Mouse (Mus musculus) midbrain, postnatal 0 days (tissue): ENCODE measurements around the gene Fbxw17. TPM values are rescaled to one million over a fixed set of nuclear protein-coding genes. Genes with fewer than 3 reads are reported as not detected.
"Not testable (repeated sequence)": the region's sequence is repeated elsewhere in the genome, so short reads cannot be mapped to it uniquely, and the experiment has no call there.

Source experiments
- ATAC-seq: fragments of 200-750 bp; cut with Nextera tagmentation; 2 replicates; pipeline ENCODE4 v1.8.0; 2017; ENCODE audit warnings: moderate number of reproducible peaks, mild to moderate bottlenecking, moderate TSS enrichment, moderate library complexity; ENCODE audit not compliant: low FRiP score
- DNase-seq: peaks from one replicate; pipeline ENCODE4 v3.0.0-alpha.2; 2015; ENCODE audit warnings: low spot score
- H3K27ac ChIP-seq: fragments of 300-500 bp; sonication (generic); 2 replicates; pipeline ENCODE4 v1.5.1; 2014; ENCODE audit warnings: low read depth, mild to moderate bottlenecking, low read length, mixed read lengths
- H3K27me3 ChIP-seq: fragments of 300-500 bp; sonication (generic); 2 replicates; pipeline ENCODE4 v1.6.1; 2014; ENCODE audit warnings: low read length, control low read depth, mixed read lengths; ENCODE audit not compliant: insufficient read depth
- H3K36me3 ChIP-seq: fragments of 300-500 bp; sonication (generic); 2 replicates; pipeline ENCODE4 v1.6.1; 2014; ENCODE audit warnings: low read length, control low read depth, mixed read lengths; ENCODE audit not compliant: insufficient read depth
- H3K4me1 ChIP-seq: fragments of 300-500 bp; sonication (generic); 2 replicates; pipeline ENCODE4 v1.6.1; 2014; ENCODE audit warnings: mild to moderate bottlenecking, control low read depth, antibody characterized with exemption, low read length, mixed read lengths; ENCODE audit not compliant: insufficient read depth
- H3K4me2 ChIP-seq: fragments of 300-500 bp; sonication (generic); 2 replicates; pipeline ENCODE4 v1.6.1; 2014; ENCODE audit warnings: low read depth, mild to moderate bottlenecking, low read length, mixed read lengths; ENCODE audit not compliant: poor library complexity, severe bottlenecking
- H3K4me3 ChIP-seq: fragments of 300-500 bp; sonication (generic); 2 replicates; pipeline ENCODE4 v1.5.1; 2014; ENCODE audit warnings: low read depth, mild to moderate bottlenecking, low read length, moderate library complexity
- H3K9ac ChIP-seq: fragments of 300-500 bp; sonication (generic); replicated peaks from 2 replicates; pipeline ENCODE4 v1.6.1; 2014; ENCODE audit warnings: mild to moderate bottlenecking, low read length, moderate library complexity, mixed read lengths; ENCODE audit not compliant: poor library complexity, severe bottlenecking
- H3K9me3 ChIP-seq: fragments of 300-500 bp; sonication (generic); 2 replicates; pipeline ENCODE4 v1.6.1; 2016; ENCODE audit warnings: low read length, control low read depth
- CTCF ChIP-seq: IDR thresholded peaks from 2 replicates; pipeline ENCODE4 v1.5.1; 2016; ENCODE audit warnings: antibody characterized with exemption, mild to moderate bottlenecking
- WGBS: fragments of 180-500 bp; shearing (Covaris S2); extraction: QIAGEN DNeasy Blood & Tissue Kit; methylation state at CpG from one replicate; pipeline ENCODE4 v1.1.7; 2014; 5-methylcytosine and 5-hydroxymethylcytosine counted together
- polyA plus RNA-seq: library from polyadenylated mRNA; unstranded; fragments of >200 nt; fragmentation: Nextera tagmentation; extraction: Ambion mirVana; gene quantifications from 2 replicates; pipeline ENCODE4 v1.2.1, GENCODE M21; 2015
- total RNA-seq: library from RNA; depleted of rRNA; stranded (reverse); fragments of >200 nt; gene quantifications from 2 replicates; pipeline ENCODE4 v1.2.3, GENCODE M21; 2014

The Fbxw17 gene
- total and polyA plus RNA-seq, 2 experiments from 2014 or later = 29.6 to 42.5 TPM

DNA sequence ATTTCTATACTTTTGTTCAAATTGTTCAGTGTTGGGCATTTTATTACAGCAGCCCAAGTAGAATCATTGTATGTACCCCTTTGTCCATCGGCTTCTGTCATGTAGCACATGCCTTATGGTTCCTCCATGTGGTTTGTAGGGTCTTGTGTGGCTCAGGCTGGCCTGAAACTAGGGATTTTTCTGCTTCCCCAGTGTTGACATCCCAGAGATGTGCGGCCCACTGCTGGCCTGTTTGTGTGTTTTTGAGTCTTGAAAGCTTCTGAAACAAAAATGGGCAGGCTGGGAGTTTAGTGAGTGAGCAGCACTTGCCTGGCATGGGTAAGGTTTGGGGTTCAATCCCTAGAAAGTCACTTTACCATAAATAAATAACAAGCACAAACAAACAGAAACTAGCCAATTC lies 6.9 kb downstream of the Fbxw17 start:
- no peak overlapping the region for H3K27ac ChIP-seq
- TF ChIP-seq CTCF = no peak
- no peak for DNase-seq
- no peaks in the 10 kb centered on the region for H3K4me1 ChIP-seq
- peaks cover 54% of the 10 kb centered on the region for H3K36me3 ChIP-seq
- no peak overlapping the region for H3K4me3 ChIP-seq
- ATAC-seq = no peak
- no peak overlapping the region for H3K9ac ChIP-seq
- no peak overlapping the region for H3K4me2 ChIP-seq
- WGBS = 99% methylated on average over 2 of the region's 2 CpGs
- H3K27me3 ChIP-seq = no peaks in the 10 kb centered on the region
- no peaks in the 10 kb centered on the region for H3K9me3 ChIP-seq

- Histone ChIP-seq H3K4me2 (no peak overlapping the region), H3K9ac (no peak overlapping the region), H3K36me3 (peaks cover 62% of the 10 kb centered on the region), H3K27me3 (no peaks in the 10 kb centered on the region), H3K4me1 (no peaks in the 10 kb centered on the region), H3K27ac (no peak overlapping the region), H3K9me3 (no peaks in the 10 kb centered on the region), H3K4me3 (no peak overlapping the region)
- WGBS = 97% methylated on average over 4 of the region's 4 CpGs
- DNase-seq = no peak
- no peak for TF ChIP-seq CTCF
- ATAC-seq = no peak
Observed at GRCm38 (mm10) chr13:50426686-50427085, 9.0 kb downstream of the Fbxw17 start.

DNA sequence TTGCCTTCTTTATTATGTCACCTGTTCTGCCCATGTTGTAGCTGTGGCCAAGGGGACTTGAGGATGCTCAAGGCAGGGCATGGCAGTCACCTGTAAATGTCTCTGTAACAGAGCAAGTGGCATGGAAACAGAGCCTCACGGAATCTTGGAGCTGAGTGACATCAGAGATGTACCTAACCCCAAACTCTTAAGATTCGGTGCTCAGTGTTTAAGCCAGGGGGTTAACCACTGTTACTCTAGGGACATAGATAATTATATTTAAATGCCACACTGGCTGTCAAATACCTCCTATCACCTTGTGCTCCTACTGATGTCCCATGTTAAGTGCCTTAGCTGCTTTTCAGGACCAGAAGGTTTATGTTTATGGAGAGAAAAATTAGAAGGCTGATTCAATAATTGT lies 26.1 kb downstream of the Fbxw17 start, which contains the start of gene Gm47429:
TSS of gene Gm47429 (minus strand) at position 101 of the 400 bp plus-strand sequence.
- Histone ChIP-seq H3K36me3 (no peaks in the 10 kb centered on the region), H3K27ac (no peak within 1 kb of the TSS), H3K4me3 (no peak within 1 kb of the TSS), H3K9me3 (no peaks in the 10 kb centered on the region), H3K9ac (no peak within 1 kb of the TSS), H3K27me3 (no peaks in the 10 kb centered on the region), H3K4me1 (no peaks in the 10 kb centered on the region), H3K4me2 (no peak within 1 kb of the TSS)
- TF ChIP-seq CTCF = no peak
- ATAC-seq (no peak), DNase-seq (no peak)
- 94% methylated on average over 2 of the region's 2 CpGs for WGBS

- no peak overlapping the region for H3K4me2 ChIP-seq
- no peak overlapping the region for H3K9ac ChIP-seq
- no peaks in the 10 kb centered on the region for H3K9me3 ChIP-seq
- H3K27ac ChIP-seq = no peak overlapping the region
- H3K4me3 ChIP-seq = no peak overlapping the region
- no peaks in the 10 kb centered on the region for H3K36me3 ChIP-seq
- WGBS = 60% methylated on average over 4 of the region's 4 CpGs
- H3K4me1 ChIP-seq = no peaks in the 10 kb centered on the region
- no peak for DNase-seq
- H3K27me3 ChIP-seq = no peaks in the 10 kb centered on the region
- no peak for ATAC-seq
- TF ChIP-seq CTCF = no peak
Observed at GRCm38 (mm10) chr13:50445261-50445660, 27.6 kb downstream of the Fbxw17 start.

DNA sequence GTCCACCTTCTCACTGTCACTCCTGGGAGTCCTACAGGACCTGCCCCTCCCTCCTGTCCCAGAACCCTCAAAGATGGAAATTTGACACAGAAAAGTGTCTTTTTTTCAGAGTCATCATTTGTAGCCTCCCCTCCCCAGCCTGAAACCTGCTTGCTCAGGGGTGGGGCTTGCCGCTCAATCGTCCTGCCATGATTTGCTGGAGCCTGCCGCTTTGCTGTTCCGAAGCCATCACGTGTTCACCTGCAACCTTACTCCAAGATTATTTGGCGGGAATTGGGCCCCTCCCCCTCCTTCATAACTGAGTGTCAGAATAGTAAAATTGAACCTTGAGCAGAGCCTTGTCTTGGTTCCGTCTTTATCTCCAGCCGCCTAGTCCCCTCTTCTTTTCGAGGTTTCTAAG lies 34.6 kb downstream of the Fbxw17 start:
- H3K9ac ChIP-seq, ATAC-seq, H3K9me3 ChIP-seq, H3K27ac ChIP-seq, DNase-seq, H3K4me1 ChIP-seq, H3K4me3 ChIP-seq, H3K27me3 ChIP-seq, H3K36me3 ChIP-seq, H3K4me2 ChIP-seq: not testable (repeated sequence)
- WGBS = 79% methylated on average over 9 of the region's 9 CpGs

DNA sequence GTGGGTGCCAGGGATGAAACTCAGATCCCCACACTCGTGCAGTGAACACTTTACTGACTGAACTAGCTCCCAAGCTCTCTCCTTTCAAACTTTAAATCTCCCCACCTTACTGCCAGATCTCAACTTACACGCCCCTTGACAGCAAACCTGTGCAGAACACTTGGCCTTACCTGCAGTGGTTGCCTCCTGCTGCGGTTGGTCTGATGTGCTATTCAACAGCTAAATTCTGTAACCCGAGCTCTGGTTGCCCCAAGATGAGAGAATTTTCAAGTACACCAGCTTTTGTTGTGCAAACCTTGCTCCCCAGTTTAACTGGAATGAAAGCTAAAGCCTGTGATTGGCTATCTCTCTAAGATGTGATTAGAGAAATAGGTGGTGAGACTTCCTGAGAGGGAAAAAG lies 35.8 kb downstream of the Fbxw17 start:
- no peak overlapping the region for H3K4me3 ChIP-seq
- no peak for DNase-seq
- no peaks in the 10 kb centered on the region for H3K9me3 ChIP-seq
- no peak for TF ChIP-seq CTCF
- no peak for ATAC-seq
- H3K27ac ChIP-seq = no peak overlapping the region
- no peak overlapping the region for H3K4me2 ChIP-seq
- H3K36me3 ChIP-seq = no peaks in the 10 kb centered on the region
- no peak overlapping the region for H3K9ac ChIP-seq
- H3K4me1 ChIP-seq = no peaks in the 10 kb centered on the region
- no peaks in the 10 kb centered on the region for H3K27me3 ChIP-seq
- 39% methylated on average over 4 of the region's 4 CpGs for WGBS

GRCm38 (mm10) chr13:50460433-50460832 lies 42.8 kb downstream of the Fbxw17 start:
- DNase-seq, H3K27me3 ChIP-seq, H3K4me3 ChIP-seq, H3K9me3 ChIP-seq, H3K27ac ChIP-seq, H3K9ac ChIP-seq, ATAC-seq, H3K4me1 ChIP-seq, H3K4me2 ChIP-seq, H3K36me3 ChIP-seq: not testable (repeated sequence)
- WGBS = 67% methylated on average over 2 of the region's 2 CpGs
